Mouse (Mus musculus) c-Kit-positive CD71-positive TER-119-positive erythroid progenitor cells, embryonic 14.5 days (primary cell): Measurements from ENCODE around the gene Gcgr.

Experiments
- DNase-seq: peaks from one replicate; pipeline ENCODE4 v3.0.0-alpha.2; 2013; ENCODE audit warnings: low spot score

The Gcgr gene

GRCm38 (mm10) chr11:120530085-120530964, at the start of gene Gcgr:
Gene Gcgr (plus strand): TSS chr11:120530699.
- no peak for DNase-seq

GRCm38 (mm10) chr11:120483448-120483934, 47.0 kb upstream of the Gcgr start:
- no peak for DNase-seq

- peak; percentile 86 for DNase-seq
Measured at GRCm38 (mm10) chr11:120484265-120484981, 46.1 kb upstream of the Gcgr start, which contains the start of gene Mrpl12. Gene Mrpl12 (plus strand): TSS chr11:120484613.

- no peak for DNase-seq
Measured at GRCm38 (mm10) chr11:120485251-120485650, 45.2 kb upstream of the Gcgr start.

GRCm38 (mm10) chr11:120488516-120488915, 42.0 kb upstream of the Gcgr start:
- DNase-seq = no peak

- peak; percentile 89 for DNase-seq
Measured at GRCm38 (mm10) chr11:120489054-120489761, 41.3 kb upstream of the Gcgr start.

GRCm38 (mm10) chr11:120490291-120491046, 40.0 kb upstream of the Gcgr start:
- DNase-seq = no peak

- peak; percentile 85 for DNase-seq
Measured at GRCm38 (mm10) chr11:120491317-120492023, 39.0 kb upstream of the Gcgr start, which contains the start of gene Slc25a10. Gene Slc25a10 (plus strand): TSS chr11:120491840.

GRCm38 (mm10) chr11:120492024-120492877, 38.2 kb upstream of the Gcgr start:
- peak; percentile 53 for DNase-seq

GRCm38 (mm10) chr11:120492878-120493203, 37.7 kb upstream of the Gcgr start:
- no peak for DNase-seq

- no peak for DNase-seq
Measured at GRCm38 (mm10) chr11:120493351-120493750, 37.1 kb upstream of the Gcgr start.

GRCm38 (mm10) chr11:120493911-120494310, 36.6 kb upstream of the Gcgr start:
- DNase-seq = no peak

GRCm38 (mm10) chr11:120497436-120497835, 33.1 kb upstream of the Gcgr start:
- DNase-seq = no peak

GRCm38 (mm10) chr11:120498226-120498625, 32.3 kb upstream of the Gcgr start:
- DNase-seq = no peak

- DNase-seq = no peak
Measured at GRCm38 (mm10) chr11:120498891-120499290, 31.6 kb upstream of the Gcgr start.

- no peak for DNase-seq
Measured at GRCm38 (mm10) chr11:120499894-120500293, 30.6 kb upstream of the Gcgr start.

- DNase-seq = no peak
Measured at GRCm38 (mm10) chr11:120500357-120500756, 30.1 kb upstream of the Gcgr start.

- no peak for DNase-seq
Measured at GRCm38 (mm10) chr11:120501018-120501417, 29.5 kb upstream of the Gcgr start.

- no peak for DNase-seq
Measured at GRCm38 (mm10) chr11:120501701-120502100, 28.8 kb upstream of the Gcgr start.

- DNase-seq = no peak
Measured at GRCm38 (mm10) chr11:120505661-120506060, 24.8 kb upstream of the Gcgr start.
